Mouse (Mus musculus) lung, postnatal 4 days (tissue): ENCODE results near the gene Lhfpl4.

Experiments used
- DNase-seq, 2 experiments: peaks; one replicate each; pipeline ENCODE4 v3.0.0; 2021

Lhfpl4 gene

GRCm38 (mm10) chr6:113168316-113168975 lies 26.7 kb downstream of the Lhfpl4 start:
- DNase-seq = no peak

- DNase-seq = peak; percentile 77 to 78
These were observed 28.4 kb downstream of the Lhfpl4 start for GRCm38 (mm10) chr6:113166661-113167251.

- DNase-seq = no peak
These were observed 31.7 kb downstream of the Lhfpl4 start for GRCm38 (mm10) chr6:113163513-113163912.

GRCm38 (mm10) chr6:113161982-113162381 lies 33.2 kb downstream of the Lhfpl4 start:
- DNase-seq = no peak

- no peak for DNase-seq
These were observed 35.1 kb downstream of the Lhfpl4 start for GRCm38 (mm10) chr6:113160106-113160505.

GRCm38 (mm10) chr6:113156064-113156463 lies 39.1 kb downstream of the Lhfpl4 start:
- no peak for DNase-seq

GRCm38 (mm10) chr6:113154886-113155285 lies 40.3 kb downstream of the Lhfpl4 start:
- no peak for DNase-seq

- DNase-seq = no peak
These were observed 41.1 kb downstream of the Lhfpl4 start for GRCm38 (mm10) chr6:113154071-113154470.

GRCm38 (mm10) chr6:113145249-113145648 lies 49.9 kb downstream of the Lhfpl4 start:
- no peak for DNase-seq

- no peak for DNase-seq
These were observed 50.4 kb downstream of the Lhfpl4 start for GRCm38 (mm10) chr6:113144764-113145163.

- no peak for DNase-seq
These were observed 53.6 kb downstream of the Lhfpl4 start for GRCm38 (mm10) chr6:113141389-113142094.

- DNase-seq = no peak
These were observed 61.8 kb downstream of the Lhfpl4 start for GRCm38 (mm10) chr6:113133360-113133759.

- peak in 1 of 2 experiments; percentile 29 for DNase-seq
These were observed 74.4 kb downstream of the Lhfpl4 start for GRCm38 (mm10) chr6:113120806-113121205.
